Mouse (Mus musculus) spleen, adult 2 months (tissue): Measurements from ENCODE around the gene Pomt1. TPM values are rescaled to one million over a fixed set of nuclear protein-coding genes. Genes with fewer than 3 reads are reported as not detected.

Experiments used
- DNase-seq, 2 experiments: peaks; one replicate each; pipeline versions ENCODE4 v3.0.0 to v3.0.0-alpha.2; 2012 to 2021; ENCODE audit warnings: low spot score in 2 of 2, low read depth in 1 of 2
- H3K27ac ChIP-seq: fragments of 200-500 bp; 2 replicates; pipeline ENCODE4 v1.5.1; 2012; ENCODE audit warnings: low read length, inconsistent platforms; ENCODE audit not compliant: insufficient read depth
- H3K27me3 ChIP-seq: fragments of 200-500 bp; 2 replicates; pipeline ENCODE4 v1.6.1; 2012; ENCODE audit warnings: mild to moderate bottlenecking, moderate library complexity, low read length, inconsistent platforms; ENCODE audit not compliant: control insufficient read depth, insufficient read depth
- H3K36me3 ChIP-seq: fragments of 200-500 bp; 2 replicates; pipeline ENCODE4 v1.6.1; 2012; ENCODE audit warnings: mild to moderate bottlenecking, low read length, inconsistent platforms; ENCODE audit not compliant: control insufficient read depth, insufficient read depth
- H3K4me1 ChIP-seq: fragments of 200-500 bp; 2 replicates; pipeline ENCODE4 v1.6.1; 2011; ENCODE audit warnings: inconsistent platforms; ENCODE audit not compliant: control insufficient read depth, insufficient read depth, insufficient read length
- H3K4me3 ChIP-seq: fragments of 200-500 bp; 2 replicates; pipeline ENCODE4 v1.5.1; 2011; ENCODE audit warnings: mild to moderate bottlenecking, inconsistent platforms; ENCODE audit not compliant: insufficient read depth, insufficient read length; ENCODE audit errors: extremely low read depth
- CTCF ChIP-seq: fragments of 200-500 bp; IDR thresholded peaks from 2 replicates; pipeline ENCODE4 v1.5.1; 2011; ENCODE audit warnings: mild to moderate bottlenecking, inconsistent platforms; ENCODE audit not compliant: insufficient read depth, insufficient read length, insufficient replicate concordance; ENCODE audit errors: extremely low read depth
- POLR2A ChIP-seq: fragments of 200-500 bp; IDR thresholded peaks from 2 replicates; pipeline ENCODE4 v1.6.1; 2011; ENCODE audit warnings: low read depth, low read length, inconsistent platforms
- WGBS: fragments of 180-500 bp; shearing (Covaris S2); methylation state at CpG from one replicate; pipeline ENCODE4 v1.1.7; 2018; 5-methylcytosine and 5-hydroxymethylcytosine counted together
- polyA plus RNA-seq: library from polyadenylated mRNA; depleted of rRNA; stranded (reverse); fragments of >200 nt; gene quantifications from 2 replicates; pipeline ENCODE4 v1.2.3, GENCODE M21; 2012

The Pomt1 gene
- polyA plus RNA-seq, 1 experiment = 13.7 TPM

GRCm38 (mm10) chr2:32213000-32213399, 23.4 kb upstream of the Pomt1 start:
- DNase-seq = no peak
- no peak overlapping the region for H3K27ac ChIP-seq
- WGBS = 84% methylated on average over 10 of the region's 10 CpGs
- H3K36me3 ChIP-seq = peaks cover 70% of the 10 kb centered on the region
- no peaks in the 10 kb centered on the region for H3K27me3 ChIP-seq
- H3K4me3 ChIP-seq = no peak overlapping the region
- no peaks in the 10 kb centered on the region for H3K4me1 ChIP-seq
- TF ChIP-seq CTCF (no peak), POLR2A (no peak)

- 82% methylated on average over 10 of the region's 10 CpGs for WGBS
These were observed 20.8 kb upstream of the Pomt1 start for GRCm38 (mm10) chr2:32215576-32215975.

GRCm38 (mm10) chr2:32216506-32216905, 19.9 kb upstream of the Pomt1 start:
- DNase-seq = no peak
- peaks cover 84% of the 10 kb centered on the region for H3K36me3 ChIP-seq
- 91% methylated on average over 10 of the region's 10 CpGs for WGBS
- H3K27me3 ChIP-seq = no peaks in the 10 kb centered on the region
- TF ChIP-seq POLR2A = no peak
- TF ChIP-seq CTCF = no peak
- H3K4me3 ChIP-seq = no peak overlapping the region
- H3K27ac ChIP-seq = no peak overlapping the region
- 0 out of 2 replicates have a peak, but pooled peaks cover under 1% of the 10 kb centered on the region for H3K4me1 ChIP-seq

More at GRCm38 (mm10) chr2:32215576-32215975, 20.8 kb upstream of the Pomt1 start:
- H3K4me3 ChIP-seq = no peak overlapping the region
- DNase-seq = no peak
- no peaks in the 10 kb centered on the region for H3K27me3 ChIP-seq
- TF ChIP-seq CTCF (no peak), POLR2A (no peak)
- H3K4me1 ChIP-seq = no peaks in the 10 kb centered on the region
- no peak overlapping the region for H3K27ac ChIP-seq
- peaks cover 82% of the 10 kb centered on the region for H3K36me3 ChIP-seq

GRCm38 (mm10) chr2:32217656-32218055, 18.7 kb upstream of the Pomt1 start:
- peaks cover 75% of the 10 kb centered on the region for H3K36me3 ChIP-seq
- TF ChIP-seq POLR2A (no peak), CTCF (no peak)
- WGBS = 92% methylated on average over 8 of the region's 8 CpGs

GRCm38 (mm10) chr2:32218113-32218512, 18.3 kb upstream of the Pomt1 start:
- H3K27me3 ChIP-seq = no peaks in the 10 kb centered on the region
- no peak overlapping the region for H3K27ac ChIP-seq
- H3K4me1 ChIP-seq = 0 out of 2 replicates have a peak, but pooled peaks cover 4% of the 10 kb centered on the region
- no peak overlapping the region for H3K4me3 ChIP-seq
- no peak for DNase-seq
- 94% methylated on average over 5 of the region's 5 CpGs for WGBS
- no peak for TF ChIP-seq POLR2A
- TF ChIP-seq CTCF = no peak
- peaks cover 72% of the 10 kb centered on the region for H3K36me3 ChIP-seq

More at GRCm38 (mm10) chr2:32217656-32218055, 18.7 kb upstream of the Pomt1 start:
- H3K4me1 ChIP-seq = 0 out of 2 replicates have a peak, but pooled peaks cover 4% of the 10 kb centered on the region
- DNase-seq = no peak
- no peak overlapping the region for H3K4me3 ChIP-seq
- no peak overlapping the region for H3K27ac ChIP-seq
- H3K27me3 ChIP-seq = no peaks in the 10 kb centered on the region

- Histone ChIP-seq H3K4me1 (0 out of 2 replicates have a peak, but pooled peaks cover 4% of the 10 kb centered on the region), H3K4me3 (no peak overlapping the region), H3K36me3 (peaks cover 70% of the 10 kb centered on the region), H3K27ac (no peak overlapping the region), H3K27me3 (no peaks in the 10 kb centered on the region)
- TF ChIP-seq POLR2A (no peak), CTCF (no peak)
- 95% methylated on average over 11 of the region's 11 CpGs for WGBS
- DNase-seq = no peak
These were observed 17.7 kb upstream of the Pomt1 start for GRCm38 (mm10) chr2:32218541-32219334.

GRCm38 (mm10) chr2:32219501-32219900, 16.9 kb upstream of the Pomt1 start:
- Histone ChIP-seq H3K36me3 (peaks cover 70% of the 10 kb centered on the region), H3K4me1 (0 out of 2 replicates have a peak, but pooled peaks cover 4% of the 10 kb centered on the region), H3K4me3 (no peak overlapping the region), H3K27me3 (no peaks in the 10 kb centered on the region), H3K27ac (no peak overlapping the region)
- 97% methylated on average over 14 of the region's 14 CpGs for WGBS
- DNase-seq = no peak
- TF ChIP-seq CTCF = no peak
- TF ChIP-seq POLR2A = no peak
